Mouse (Mus musculus) limb, embryonic 14.5 days (tissue): ENCODE results near the gene Ccdc3. TPM values are rescaled to one million over a fixed set of nuclear protein-coding genes. Genes with fewer than 3 reads are reported as not detected.

ENCODE experiments used
- ATAC-seq: fragments of 200-750 bp; cut with Nextera tagmentation; 2 replicates; pipeline ENCODE4 v1.8.0; 2017; ENCODE audit warnings: low read depth, moderate number of reproducible peaks, moderate TSS enrichment; ENCODE audit not compliant: low FRiP score
- DNase-seq: peaks from one replicate; pipeline ENCODE4 v3.0.0-alpha.2; 2015; ENCODE audit warnings: low spot score
- H3K27ac ChIP-seq: fragments of 300-500 bp; sonication (generic); replicated peaks from 2 replicates; pipeline ENCODE4 v1.5.1; 2014; ENCODE audit warnings: low read depth, mild to moderate bottlenecking, low read length, moderate library complexity, mixed read lengths
- H3K27me3 ChIP-seq: fragments of 300-500 bp; sonication (generic); 2 replicates; pipeline ENCODE4 v1.6.1; 2014; ENCODE audit warnings: low read length, mixed read lengths; ENCODE audit not compliant: control insufficient read depth, insufficient read depth
- H3K36me3 ChIP-seq: fragments of 300-500 bp; sonication (generic); 2 replicates; pipeline ENCODE4 v1.6.1; 2014; ENCODE audit warnings: mild to moderate bottlenecking, low read length, moderate library complexity, mixed read lengths; ENCODE audit not compliant: control insufficient read depth, insufficient read depth
- H3K4me1 ChIP-seq: fragments of 300-500 bp; sonication (generic); 2 replicates; pipeline ENCODE4 v1.6.1; 2014; ENCODE audit warnings: antibody characterized with exemption, low read length, mixed read lengths; ENCODE audit not compliant: control insufficient read depth, insufficient read depth
- H3K4me2 ChIP-seq: fragments of 300-500 bp; sonication (generic); replicated peaks from 2 replicates; pipeline ENCODE4 v1.6.1; 2014; ENCODE audit warnings: low read depth, mild to moderate bottlenecking, low read length, moderate library complexity; ENCODE audit not compliant: severe bottlenecking
- H3K4me3 ChIP-seq: fragments of 300-500 bp; sonication (generic); replicated peaks from 2 replicates; pipeline ENCODE4 v1.5.1; 2014; ENCODE audit warnings: low read length
- H3K9ac ChIP-seq: fragments of 300-500 bp; sonication (generic); 2 replicates; pipeline ENCODE4 v1.6.1; 2014; ENCODE audit warnings: mild to moderate bottlenecking, low read depth, low read length, moderate library complexity; ENCODE audit not compliant: severe bottlenecking
- H3K9me3 ChIP-seq: fragments of 300-500 bp; sonication (generic); 2 replicates; pipeline ENCODE4 v1.6.1; 2016; ENCODE audit warnings: low read length; ENCODE audit not compliant: control insufficient read depth
- POLR2A ChIP-seq: fragments of 200-500 bp; IDR thresholded peaks from 2 replicates; pipeline ENCODE4 v1.8.0; 2012; ENCODE audit warnings: inconsistent platforms, mild to moderate bottlenecking, moderate library complexity, borderline replicate concordance; ENCODE audit not compliant: insufficient read depth, insufficient read length; ENCODE audit errors: extremely low read depth
- WGBS: fragments of 180-500 bp; shearing (Covaris S2); extraction: QIAGEN DNeasy Blood & Tissue Kit; methylation state at CpG from one replicate; pipeline ENCODE4 v1.1.7; 2014; 5-methylcytosine and 5-hydroxymethylcytosine counted together
- polyA plus RNA-seq, 2 experiments: library from polyadenylated mRNA; depleted of rRNA in 1 of 2; stranded (reverse) in 1 of 2; unstranded in 1 of 2; fragments of >200 nt; fragmentation: Nextera tagmentation in 1 of 2; extraction: Ambion mirVana in 1 of 2; gene quantifications; 2 replicates each; pipeline versions ENCODE4 v1.2.1 to v1.2.3; 2012 to 2014

Ccdc3 gene
- polyA plus RNA-seq, 2 experiments: 11.5 to 15.4 TPM

- WGBS: 73% methylated on average over 6 of the region's 6 CpGs
- Histone ChIP-seq H3K9ac (no peak overlapping the region), H3K27me3 (no peaks in the 10 kb centered on the region), H3K4me2 (no peak overlapping the region), H3K27ac (no peak overlapping the region), H3K4me1 (no peaks in the 10 kb centered on the region), H3K4me3 (no peak overlapping the region), H3K36me3 (no peaks in the 10 kb centered on the region), H3K9me3 (no peaks in the 10 kb centered on the region)
- DNase-seq (peak; percentile 20), ATAC-seq (no peak)
- no peak for TF ChIP-seq POLR2A
Observed at GRCm38 (mm10) chr2:5194701-5195215, 57.2 kb downstream of the Ccdc3 start.

- Histone ChIP-seq H3K36me3 (no peaks in the 10 kb centered on the region), H3K27me3 (no peaks in the 10 kb centered on the region), H3K9ac (no peak overlapping the region), H3K9me3 (no peaks in the 10 kb centered on the region), H3K27ac (no peak overlapping the region), H3K4me3 (no peak overlapping the region), H3K4me2 (no peak overlapping the region), H3K4me1 (no peaks in the 10 kb centered on the region; the same call in 1 of the 2 replicates)
- DNase-seq (no peak), ATAC-seq (no peak)
- TF ChIP-seq POLR2A: no peak
- WGBS: 88% methylated on average over 4 of the region's 4 CpGs
Observed at GRCm38 (mm10) chr2:5197486-5197885, 59.9 kb downstream of the Ccdc3 start.

GRCm38 (mm10) chr2:5199289-5199688 is 61.7 kb downstream of the Ccdc3 start:
- Histone ChIP-seq H3K4me2 (no peak overlapping the region), H3K9ac (no peak overlapping the region), H3K27me3 (no peaks in the 10 kb centered on the region), H3K9me3 (no peaks in the 10 kb centered on the region), H3K4me3 (no peak overlapping the region), H3K4me1 (no peaks in the 10 kb centered on the region; the same call in 1 of the 2 replicates), H3K36me3 (no peaks in the 10 kb centered on the region), H3K27ac (no peak overlapping the region)
- WGBS: 82% methylated on average over 17 of the region's 17 CpGs
- no peak for TF ChIP-seq POLR2A
- DNase-seq (no peak), ATAC-seq (no peak)

GRCm38 (mm10) chr2:5200817-5201364 is 63.3 kb downstream of the Ccdc3 start:
- Histone ChIP-seq H3K4me1 (no peaks in the 10 kb centered on the region; the same call in 1 of the 2 replicates), H3K9me3 (no peaks in the 10 kb centered on the region)
- 70% methylated on average over 7 of the region's 7 CpGs for WGBS

GRCm38 (mm10) chr2:5203146-5203545 is 65.6 kb downstream of the Ccdc3 start:
- Histone ChIP-seq H3K27me3 (no peaks in the 10 kb centered on the region), H3K27ac (no peak overlapping the region), H3K4me3 (no peak overlapping the region), H3K4me2 (no peak overlapping the region), H3K36me3 (no peaks in the 10 kb centered on the region), H3K9me3 (no peaks in the 10 kb centered on the region), H3K9ac (no peak overlapping the region), H3K4me1 (no peaks in the 10 kb centered on the region; the same call in 1 of the 2 replicates)
- DNase-seq: peak; percentile 28
- TF ChIP-seq POLR2A: no peak
- ATAC-seq: no peak
- 39% methylated on average over 1 of the region's 1 CpGs for WGBS

More at GRCm38 (mm10) chr2:5200817-5201364, 63.3 kb downstream of the Ccdc3 start:
- ATAC-seq (no peak), DNase-seq (no peak)
- Histone ChIP-seq H3K4me2 (no peak overlapping the region), H3K27ac (no peak overlapping the region), H3K27me3 (no peaks in the 10 kb centered on the region), H3K4me3 (no peak overlapping the region), H3K9ac (no peak overlapping the region), H3K36me3 (no peaks in the 10 kb centered on the region)
- TF ChIP-seq POLR2A: no peak
